Mouse (Mus musculus): ENCODE measurements around the gene Prickle4.
"Not testable (repeated sequence)": the region's sequence is repeated elsewhere in the genome, so short reads cannot be mapped to it uniquely, and the experiment has no call there.

Gene Prickle4

GRCm38 (mm10) chr17:47664474-47664873 lies 30.1 kb downstream of the Prickle4 start:
- DNase-seq, result no peak

GRCm38 (mm10) chr17:47663009-47663713 lies 31.4 kb downstream of the Prickle4 start:
- no peak for DNase-seq

- DNase-seq, result no peak
These were observed 35.7 kb downstream of the Prickle4 start for GRCm38 (mm10) chr17:47658741-47659243.

GRCm38 (mm10) chr17:47657901-47658300 lies 36.6 kb downstream of the Prickle4 start:
- no peak for DNase-seq

GRCm38 (mm10) chr17:47655697-47656096 lies 38.8 kb downstream of the Prickle4 start:
- DNase-seq, result no peak

GRCm38 (mm10) chr17:47654346-47654745 lies 40.2 kb downstream of the Prickle4 start:
- not testable (repeated sequence) for DNase-seq

- no peak for DNase-seq
These were observed 42.6 kb downstream of the Prickle4 start for GRCm38 (mm10) chr17:47651953-47652352.

GRCm38 (mm10) chr17:47648966-47649365 lies 45.6 kb downstream of the Prickle4 start:
- DNase-seq, result no peak

- peak; percentile 84 to 92 for DNase-seq
These were observed 47.9 kb downstream of the Prickle4 start for GRCm38 (mm10) chr17:47646683-47647082.

- peak in 1 of 2 experiments; percentile 19 for DNase-seq
These were observed 51.5 kb downstream of the Prickle4 start for GRCm38 (mm10) chr17:47642992-47643391.
